Mouse (Mus musculus) brain, adult 2 months (tissue): ENCODE measurements around the gene Mlh3.

Source experiments
- DNase-seq: peaks from one replicate; pipeline ENCODE4 v3.0.0; 2011; ENCODE audit warnings: low read depth, low spot score

Mlh3 gene

GRCm38 (mm10) chr12:85280845-85281651 lies 10.6 kb upstream of the Mlh3 start:
- no peak for DNase-seq

GRCm38 (mm10) chr12:85280105-85280844 lies 9.9 kb upstream of the Mlh3 start:
- peak; percentile 99 for DNase-seq

- peak; percentile 76 for DNase-seq
Measured at GRCm38 (mm10) chr12:85279396-85280080, 9.1 kb upstream of the Mlh3 start.

- no peak for DNase-seq
Measured at GRCm38 (mm10) chr12:85278919-85279318, 8.5 kb upstream of the Mlh3 start.

GRCm38 (mm10) chr12:85276273-85276672 lies 5.9 kb upstream of the Mlh3 start:
- no peak for DNase-seq

- DNase-seq, result no peak
Measured at GRCm38 (mm10) chr12:85273508-85273907, 3.1 kb upstream of the Mlh3 start.

- no peak for DNase-seq
Measured at GRCm38 (mm10) chr12:85271843-85272206, 1.4 kb upstream of the Mlh3 start.

- DNase-seq, result no peak
Measured at GRCm38 (mm10) chr12:85271132-85271842, 888 bp upstream of the Mlh3 start.

GRCm38 (mm10) chr12:85269821-85270220 lies 578 bp downstream of the Mlh3 start:
- no peak for DNase-seq

GRCm38 (mm10) chr12:85266248-85266647 lies 4.2 kb downstream of the Mlh3 start:
- DNase-seq, result no peak

- no peak for DNase-seq
Measured at GRCm38 (mm10) chr12:85264940-85265339, 5.5 kb downstream of the Mlh3 start.

GRCm38 (mm10) chr12:85264531-85264930 lies 5.9 kb downstream of the Mlh3 start:
- peak; percentile 25 for DNase-seq

GRCm38 (mm10) chr12:85263190-85263589 lies 7.2 kb downstream of the Mlh3 start:
- DNase-seq, result peak; percentile 68

- DNase-seq, result peak; percentile 73
Measured at GRCm38 (mm10) chr12:85262489-85262888, 7.9 kb downstream of the Mlh3 start.

- DNase-seq, result no peak
Measured at GRCm38 (mm10) chr12:85257008-85257639, 13.3 kb downstream of the Mlh3 start.

- DNase-seq, result no peak
Measured at GRCm38 (mm10) chr12:85256074-85256751, 14.2 kb downstream of the Mlh3 start.

- peak; percentile 55 for DNase-seq
Measured at GRCm38 (mm10) chr12:85252083-85252482, 18.3 kb downstream of the Mlh3 start.

- no peak for DNase-seq
Measured at GRCm38 (mm10) chr12:85237553-85237952, 32.8 kb downstream of the Mlh3 start.

- peak; percentile 37 for DNase-seq
Measured at GRCm38 (mm10) chr12:85233376-85234358, 36.7 kb downstream of the Mlh3 start.
